Mouse (Mus musculus): ENCODE results near the gene Scgb1b30. TPM values are rescaled to one million over a fixed set of nuclear protein-coding genes. Genes with fewer than 3 reads are reported as not detected.
A peak's percentile ranks its signal among the peaks of the same experiment; 100 is the strongest.
"Not testable (repeated sequence)": the region's sequence is repeated elsewhere in the genome, so short reads cannot be mapped to it uniquely, and the experiment has no call there.

The Scgb1b30 gene
- not detected for total RNA-seq (2021)
- long read RNA-seq, experiment 1 = 0 reads
- long read RNA-seq, experiment 2 = 0 reads

GRCm38 (mm10) chr7:34094911-34095481, at the start of gene Scgb1b30:
TSS of gene Scgb1b30 (plus strand) at chr7:34095431.
- no peak for DNase-seq (ENCODE audit: low spot score in 2 of 2)

- DNase-seq (ENCODE audit: low spot score in 2 of 2) = not testable (repeated sequence)
Observed at GRCm38 (mm10) chr7:34068132-34068531, 27.1 kb upstream of the Scgb1b30 start.

GRCm38 (mm10) chr7:34100002-34100401, 4.8 kb downstream of the Scgb1b30 start:
- DNase-seq (ENCODE audit: low spot score in 2 of 2) = no peak

GRCm38 (mm10) chr7:34101276-34101675, 6.0 kb downstream of the Scgb1b30 start:
- no peak for DNase-seq (ENCODE audit: low spot score in 2 of 2)

GRCm38 (mm10) chr7:34109190-34109589, 14.0 kb downstream of the Scgb1b30 start:
- no peak for DNase-seq (ENCODE audit: low spot score in 2 of 2)

GRCm38 (mm10) chr7:34116601-34117000, 21.4 kb downstream of the Scgb1b30 start:
- no peak for DNase-seq (ENCODE audit: low spot score in 2 of 2)

DNA sequence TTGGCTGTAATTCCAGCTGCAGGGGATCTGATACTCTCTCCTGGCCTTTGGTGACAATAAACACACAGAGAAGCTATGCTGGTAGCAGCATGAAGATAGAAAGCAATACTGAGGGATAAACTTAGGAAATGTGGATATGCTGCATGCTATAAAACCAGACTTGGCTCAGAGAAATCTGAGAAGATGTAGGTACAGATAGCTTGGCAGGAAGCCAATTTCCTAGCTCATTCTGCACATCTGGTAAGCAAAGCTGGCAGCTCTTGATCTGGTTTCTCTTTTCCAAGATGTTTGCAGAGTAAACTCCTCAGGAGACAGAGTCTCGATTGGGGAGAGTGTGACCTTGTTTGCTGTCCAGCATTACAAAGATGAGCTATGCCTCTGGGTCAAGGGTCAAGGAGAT, 25.4 kb downstream of the Scgb1b30 start:
- DNase-seq (ENCODE audit: low spot score in 2 of 2) = not testable (repeated sequence)

DNA sequence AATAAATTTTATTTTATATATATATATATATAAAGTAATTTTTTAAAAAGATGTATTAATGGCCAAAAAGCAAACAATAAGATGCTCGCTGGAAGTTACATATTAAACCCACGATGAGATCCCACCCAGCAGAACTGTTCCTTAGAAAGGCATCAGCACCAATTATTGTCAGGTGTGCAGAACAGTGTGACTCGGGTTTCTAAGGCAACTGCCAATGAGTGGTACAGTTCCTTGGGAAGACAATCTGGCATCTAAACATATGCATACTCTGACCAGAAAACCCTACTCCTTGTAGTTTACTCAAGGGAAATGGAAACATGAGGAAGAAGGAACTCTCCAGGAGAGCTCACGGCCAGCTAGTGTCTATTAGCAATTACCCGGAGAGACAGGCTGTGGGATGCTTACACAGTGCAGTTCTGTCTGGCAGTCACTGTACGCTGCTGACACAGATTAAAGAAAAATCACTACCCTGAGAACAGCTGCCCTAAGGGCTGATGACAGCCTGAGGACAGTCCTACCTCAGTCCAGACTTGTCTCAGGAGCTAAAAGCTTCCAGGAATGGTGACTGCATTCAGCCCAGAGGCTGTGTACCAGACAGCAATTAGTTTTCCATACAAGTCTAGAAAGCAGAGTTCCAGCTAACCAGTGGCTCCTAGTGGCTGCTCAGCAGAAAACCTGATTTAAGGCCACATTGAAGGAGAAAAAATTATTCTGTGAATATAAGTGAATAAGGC, 27.9 kb downstream of the Scgb1b30 start:
- peak; percentile 30 for DNase-seq (ENCODE audit: low spot score in 2 of 2)

GRCm38 (mm10) chr7:34125346-34125745, 30.1 kb downstream of the Scgb1b30 start:
- no peak for DNase-seq (ENCODE audit: low spot score in 2 of 2)

DNA sequence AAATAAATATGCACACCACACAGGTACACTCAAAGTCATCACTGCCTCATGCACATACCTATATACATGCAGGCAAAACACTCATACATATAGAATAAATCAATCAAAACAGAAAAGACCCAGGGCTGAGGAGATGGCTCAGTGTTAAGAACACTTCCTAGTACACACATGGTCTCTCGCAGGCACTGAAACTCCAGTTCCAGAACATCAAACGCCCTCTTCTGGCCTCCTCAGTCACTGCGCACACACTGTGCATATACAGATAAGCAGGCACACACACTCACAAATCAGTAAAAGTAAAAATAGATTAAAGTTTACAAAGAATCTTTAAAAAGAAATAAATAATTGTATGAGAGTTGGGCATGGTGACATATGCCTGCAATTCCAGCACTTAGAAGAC, 31.1 kb downstream of the Scgb1b30 start:
- no peak for DNase-seq (ENCODE audit: low spot score in 2 of 2)

GRCm38 (mm10) chr7:34131118-34131517, 35.9 kb downstream of the Scgb1b30 start:
- DNase-seq (ENCODE audit: low spot score in 2 of 2) = no peak

- no peak for DNase-seq (ENCODE audit: low spot score in 2 of 2)
Observed at GRCm38 (mm10) chr7:34131959-34132354, 36.7 kb downstream of the Scgb1b30 start.

GRCm38 (mm10) chr7:34132355-34133079, 37.3 kb downstream of the Scgb1b30 start:
- no peak for DNase-seq (ENCODE audit: low spot score in 2 of 2)

DNA sequence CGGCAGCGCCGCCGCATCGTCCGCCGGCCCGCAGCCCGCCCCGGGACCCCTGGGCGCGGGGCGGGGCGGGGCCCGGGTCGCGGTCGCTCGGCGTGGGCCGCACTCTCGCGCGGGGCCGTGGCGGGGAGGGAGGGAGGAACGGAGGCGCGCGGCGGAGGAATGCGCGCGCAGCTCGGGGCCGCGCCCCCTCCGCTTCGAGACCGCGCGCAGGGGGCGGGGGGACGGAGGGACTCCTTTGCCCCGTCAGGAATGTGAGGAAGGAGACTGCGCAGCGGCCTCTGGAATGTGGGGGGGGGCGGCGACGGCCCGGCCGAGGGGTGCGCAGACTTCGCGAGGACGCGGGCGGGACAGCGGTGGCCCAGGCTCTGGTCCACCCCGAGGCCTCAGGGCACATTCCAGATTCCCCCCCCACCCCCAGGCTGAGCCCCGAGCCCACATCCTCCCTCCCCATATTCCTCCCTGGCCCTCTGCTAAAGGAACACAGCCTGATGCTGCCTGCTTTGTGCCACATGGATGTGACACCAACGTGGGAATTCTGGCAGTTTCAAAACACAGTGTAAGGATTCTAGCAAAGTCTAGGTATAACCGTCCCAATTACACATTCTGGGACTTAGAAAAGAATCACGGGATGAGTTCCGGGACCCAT, 38.0 kb downstream of the Scgb1b30 start, which contains the start of gene Wtip:
Gene Wtip (minus strand): TSS at position 152 of the 646 bp plus-strand sequence.
- peak; percentile 41 to 44 for DNase-seq (ENCODE audit: low spot score in 2 of 2)

DNA sequence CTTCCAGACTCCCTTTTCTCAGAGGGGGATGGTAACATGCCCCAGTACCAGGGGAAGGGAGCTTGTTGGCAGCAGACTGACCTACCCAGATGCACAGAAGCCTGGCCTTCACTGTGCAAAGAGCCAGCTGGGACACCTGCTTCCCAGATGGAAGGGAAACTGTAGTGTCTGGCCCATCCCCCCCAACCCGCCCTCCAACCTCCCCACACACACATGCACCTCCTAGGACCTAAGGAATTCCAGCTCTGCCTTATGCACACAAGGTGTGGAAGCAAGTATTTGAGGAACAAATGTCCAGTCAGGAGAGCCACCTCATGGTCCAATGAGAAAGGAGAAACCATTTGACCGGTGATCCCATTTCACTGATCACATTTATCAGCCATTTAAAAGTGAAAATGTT, 39.1 kb downstream of the Scgb1b30 start:
- DNase-seq (ENCODE audit: low spot score in 2 of 2) = no peak

GRCm38 (mm10) chr7:34139493-34139892, 44.3 kb downstream of the Scgb1b30 start:
- DNase-seq (ENCODE audit: low spot score in 2 of 2) = no peak

- peak in 1 of 2 experiments; percentile 20 for DNase-seq (ENCODE audit: low spot score in 2 of 2)
Observed at GRCm38 (mm10) chr7:34141123-34141522, 45.9 kb downstream of the Scgb1b30 start.

DNA sequence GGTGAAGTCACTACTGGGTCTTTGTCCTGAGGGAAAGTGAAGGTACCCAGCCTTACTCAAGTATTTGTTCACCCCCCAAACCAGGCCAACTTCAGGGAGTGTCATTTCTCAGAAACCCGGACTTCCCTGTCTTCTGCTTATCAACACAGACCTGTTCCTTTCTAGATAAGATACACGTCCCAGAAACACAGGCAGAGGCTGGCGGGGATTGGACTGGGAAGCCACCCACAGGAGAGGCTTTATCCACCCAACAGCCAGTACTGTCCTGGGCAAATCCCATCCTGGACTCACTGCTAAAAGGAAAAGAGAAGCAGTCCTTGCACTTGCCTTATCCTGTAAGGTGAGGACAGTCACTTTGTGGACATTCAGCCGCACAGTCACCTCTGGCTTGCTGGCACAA, 52.0 kb downstream of the Scgb1b30 start:
- DNase-seq (ENCODE audit: low spot score in 2 of 2) = no peak

Data from left cerebral cortex, adult 18-20 months (tissue).